Mouse (Mus musculus) megakaryocyte progenitor cell, adult 5-6 weeks (primary cell): ENCODE results near the gene Hspg2. TPM values are rescaled to one million over a fixed set of nuclear protein-coding genes. Genes with fewer than 3 reads are reported as not detected.
"Not testable (repeated sequence)": the region's sequence is repeated elsewhere in the genome, so short reads cannot be mapped to it uniquely, and the experiment has no call there.

Source experiments
- ATAC-seq: replicated peaks from 2 replicates; pipeline ENCODE4 v1.8.0; 2016; ENCODE audit warnings: mild to moderate bottlenecking, moderate TSS enrichment, inconsistent platforms; ENCODE audit not compliant: poor library complexity
- total RNA-seq, 2 experiments: library from RNA; stranded (forward) in 1 of 2; stranded (reverse) in 1 of 2; fragments of 157-497, 149-512 nt in 1 of 2; fragments of 200-1000 nt in 1 of 2; gene quantifications; 2 replicates each; pipeline versions ENCODE4 v1.2.3 to v1.2.4; 2015 to 2017

Gene Hspg2
- total RNA-seq, 2 experiments from 2014 or later = not detected

DNA sequence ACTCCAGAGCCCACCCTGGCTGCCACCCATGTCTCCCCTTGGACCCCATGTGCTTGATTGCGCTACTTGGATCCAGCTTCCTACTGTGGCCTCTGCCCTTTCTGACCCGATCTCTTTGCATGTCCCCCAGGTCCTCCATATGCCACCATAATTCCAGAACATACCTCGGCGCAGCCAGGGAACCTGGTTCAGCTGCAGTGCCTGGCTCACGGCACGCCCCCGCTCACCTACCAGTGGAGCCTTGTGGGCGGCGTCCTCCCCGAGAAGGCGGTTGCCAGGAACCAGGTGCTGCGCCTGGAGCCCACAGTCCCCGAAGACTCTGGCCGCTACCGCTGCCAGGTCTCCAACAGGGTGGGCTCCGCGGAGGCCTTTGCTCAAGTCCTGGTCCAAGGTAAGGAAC lies 84.9 kb downstream of the Hspg2 start:
- no peak for ATAC-seq

DNA sequence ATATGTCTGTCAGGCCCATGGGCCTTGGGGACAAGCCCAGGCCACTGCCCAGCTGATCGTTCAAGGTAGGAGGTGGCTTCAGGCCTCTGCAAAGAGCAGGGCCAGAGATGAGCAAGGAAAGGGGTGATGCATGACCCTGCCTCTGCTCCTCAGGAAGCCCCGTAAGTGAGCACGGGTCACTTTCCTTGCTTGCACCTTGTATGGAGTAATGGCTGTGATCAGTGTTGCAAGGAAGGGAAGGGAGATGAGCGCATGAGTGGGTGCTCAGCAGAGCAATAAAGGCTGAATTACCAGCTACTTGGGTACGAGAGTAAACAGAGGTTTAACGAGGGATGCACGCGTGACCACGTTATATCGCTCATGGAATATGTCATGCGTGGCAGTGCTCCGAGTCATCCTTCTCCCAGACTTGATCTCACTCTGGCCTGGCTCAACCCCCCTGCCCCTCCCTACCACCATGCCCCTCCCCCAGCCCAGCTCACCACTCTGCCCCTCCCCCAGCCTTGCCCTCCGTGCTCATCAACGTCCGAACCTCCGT lies 88.2 kb downstream of the Hspg2 start:
- ATAC-seq = no peak

DNA sequence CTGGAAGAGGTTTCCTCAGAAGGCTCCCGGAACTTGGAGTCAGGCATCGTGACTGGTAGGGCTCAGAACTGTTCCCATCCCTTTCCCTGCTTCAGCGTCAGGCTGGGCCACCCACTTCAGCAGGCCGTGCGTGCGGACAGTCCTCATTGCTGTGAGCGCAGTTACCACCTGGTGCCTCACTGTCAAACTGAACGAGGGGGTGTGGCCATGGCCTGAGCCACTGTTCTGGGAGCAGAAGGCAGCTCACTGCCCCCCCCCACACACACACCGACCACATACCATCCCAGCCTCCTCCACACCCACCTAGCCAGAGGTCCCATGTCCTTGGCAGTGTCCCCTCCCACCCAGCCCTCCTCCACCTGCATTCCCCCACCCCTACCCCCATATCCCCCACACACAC lies 101.3 kb downstream of the Hspg2 start:
- ATAC-seq = no peak

- ATAC-seq = no peak
Measured at GRCm38 (mm10) chr4:137574469-137574868, 105.9 kb downstream of the Hspg2 start, which contains the start of gene Ldlrad2. Gene Ldlrad2 (minus strand): TSS chr4:137574569.

DNA sequence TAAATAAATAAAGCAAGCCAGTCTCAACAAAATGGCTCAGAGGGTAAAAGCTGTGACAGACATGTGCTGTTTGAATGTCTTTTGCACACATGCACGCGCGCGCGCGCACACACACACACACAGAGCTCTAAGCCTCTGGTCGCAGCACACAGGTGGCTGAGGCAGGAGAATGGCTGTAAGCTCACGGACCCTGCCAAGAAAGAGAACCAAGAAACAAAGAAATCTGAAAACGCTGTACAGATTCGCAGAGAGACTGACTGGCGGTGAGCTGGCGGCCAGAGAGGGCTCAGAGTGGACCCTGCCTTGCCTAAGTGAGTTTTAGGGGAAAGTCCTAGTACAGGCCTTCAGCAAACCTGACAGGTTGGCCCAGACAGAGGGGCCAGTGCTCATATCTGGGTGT lies 108.9 kb downstream of the Hspg2 start:
- no peak for ATAC-seq

DNA sequence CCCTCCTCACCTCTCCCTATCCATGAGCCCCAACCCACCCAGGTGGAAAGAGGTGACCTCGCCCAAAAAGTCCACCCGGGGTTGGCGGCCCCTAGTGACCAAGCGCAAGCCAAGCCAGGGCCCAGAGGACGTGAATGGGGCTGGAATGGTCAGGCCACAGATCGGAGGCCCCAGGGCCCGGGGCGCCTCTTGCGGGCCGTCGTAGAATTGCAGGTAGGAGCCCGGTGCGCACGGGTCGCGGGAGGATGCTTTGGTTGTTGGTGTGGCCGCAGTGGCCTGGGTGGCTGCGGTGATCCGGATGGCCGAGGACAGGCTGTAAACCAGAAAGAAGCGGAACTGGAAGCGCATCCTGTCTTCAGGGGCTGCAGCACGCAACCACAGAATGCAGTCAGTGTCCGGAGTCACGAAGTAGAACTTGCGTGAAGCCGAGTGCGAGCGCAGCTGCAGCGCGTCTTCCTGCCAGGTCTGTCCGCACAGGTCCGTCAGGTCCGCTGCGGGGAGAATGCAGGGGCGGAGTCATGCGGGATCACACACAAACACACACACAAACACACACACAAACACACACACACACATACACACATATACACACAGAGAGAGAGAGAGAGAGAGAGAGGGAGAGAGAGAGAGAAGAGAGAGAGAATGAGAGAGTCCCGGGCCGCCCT lies 109.7 kb downstream of the Hspg2 start:
- peak; percentile 87 for ATAC-seq

DNA sequence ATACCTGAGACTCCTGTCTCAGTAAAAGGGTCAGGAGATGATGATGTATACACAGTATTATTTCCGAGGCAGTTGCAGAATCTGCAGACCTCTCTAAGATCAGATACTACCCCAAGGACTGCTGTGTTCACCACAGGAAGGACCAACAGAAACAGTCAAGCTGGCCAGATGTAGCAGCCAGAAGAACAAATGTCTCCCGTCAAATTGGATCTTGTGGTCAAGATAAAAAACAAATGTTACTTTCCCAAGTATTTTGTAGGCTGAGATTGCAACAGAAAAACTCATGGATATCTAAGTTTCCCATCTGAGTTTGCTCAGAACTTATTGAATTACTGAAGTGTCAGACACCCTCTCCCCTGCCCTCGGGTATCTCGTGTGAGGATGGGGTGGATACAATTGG lies 111.2 kb downstream of the Hspg2 start:
- ATAC-seq = no peak

DNA sequence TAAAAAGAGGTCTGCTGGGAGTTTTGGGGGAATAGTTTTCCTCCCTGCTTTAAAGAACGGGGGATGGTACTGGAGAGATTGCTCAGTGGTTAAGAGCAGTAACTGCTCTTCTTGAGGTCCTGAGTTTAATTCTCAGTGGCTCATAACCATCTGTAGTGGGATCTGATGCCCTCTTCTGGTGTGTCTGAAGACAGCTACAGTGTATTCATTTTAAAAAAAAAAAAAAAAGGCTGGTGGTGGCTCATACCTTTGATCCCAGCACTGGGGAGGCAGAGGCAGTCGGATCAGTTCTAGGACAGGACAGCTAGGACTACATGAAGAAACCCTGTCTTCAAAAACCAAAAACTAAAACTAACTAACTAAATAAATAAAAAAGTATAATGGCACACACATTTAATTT lies 111.7 kb downstream of the Hspg2 start:
- no peak for ATAC-seq

- ATAC-seq = peak; percentile 73
Measured at GRCm38 (mm10) chr4:137581815-137582214, 113.2 kb downstream of the Hspg2 start.

GRCm38 (mm10) chr4:137589095-137589494 lies 120.5 kb downstream of the Hspg2 start:
- ATAC-seq = not testable (repeated sequence)

- no peak for ATAC-seq
Measured at GRCm38 (mm10) chr4:137589586-137589985, 121.0 kb downstream of the Hspg2 start.

- no peak for ATAC-seq
Measured at GRCm38 (mm10) chr4:137590961-137591360, 122.4 kb downstream of the Hspg2 start.

DNA sequence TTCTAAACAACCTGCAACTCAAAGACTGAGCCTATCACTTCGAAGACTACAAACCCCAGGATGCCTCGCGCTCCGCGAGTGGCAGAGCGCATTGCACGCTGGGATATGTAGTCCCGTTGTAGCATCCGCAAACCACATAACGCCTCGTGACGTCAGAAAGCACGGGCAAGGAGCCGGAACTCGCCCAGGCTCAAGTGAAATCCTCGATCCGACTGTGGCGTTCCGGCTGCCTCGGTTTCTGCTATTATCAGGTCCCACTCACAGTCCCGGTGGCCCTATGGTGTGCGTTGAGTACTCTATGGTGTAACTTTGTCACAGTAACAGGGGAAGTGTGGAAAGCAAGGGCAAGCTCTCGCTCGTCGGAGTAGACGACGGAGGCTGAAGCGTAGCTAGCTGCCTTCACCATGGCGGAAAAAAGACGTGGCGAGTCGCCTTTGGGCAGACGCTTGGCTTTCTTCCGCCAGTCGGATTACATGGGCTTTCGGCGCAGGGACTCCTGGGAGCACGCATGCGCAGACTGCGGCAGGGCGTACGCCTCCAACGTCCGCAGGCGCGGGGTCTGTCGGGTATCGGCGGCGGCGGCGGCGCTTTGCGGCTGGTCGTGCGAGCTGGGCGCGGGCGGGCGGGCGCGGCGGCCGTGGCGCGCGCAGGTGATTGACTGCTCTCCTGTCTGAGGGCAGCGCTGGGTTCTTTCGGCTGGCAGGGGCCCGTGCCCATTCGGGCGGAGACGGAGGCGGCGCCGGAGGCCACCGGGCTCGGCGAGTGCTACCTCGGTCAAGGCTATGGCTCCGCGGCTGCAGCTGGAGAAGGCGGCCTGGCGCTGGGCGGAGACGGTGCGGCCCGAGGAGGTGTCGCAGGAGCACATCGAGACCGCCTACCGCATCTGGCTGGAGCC lies 125.3 kb downstream of the Hspg2 start, which contains the start of gene Usp48:
Gene Usp48, plus strand, starts transcription at position 155 of the 895 bp plus-strand sequence.
- peak; percentile 90 for ATAC-seq

DNA sequence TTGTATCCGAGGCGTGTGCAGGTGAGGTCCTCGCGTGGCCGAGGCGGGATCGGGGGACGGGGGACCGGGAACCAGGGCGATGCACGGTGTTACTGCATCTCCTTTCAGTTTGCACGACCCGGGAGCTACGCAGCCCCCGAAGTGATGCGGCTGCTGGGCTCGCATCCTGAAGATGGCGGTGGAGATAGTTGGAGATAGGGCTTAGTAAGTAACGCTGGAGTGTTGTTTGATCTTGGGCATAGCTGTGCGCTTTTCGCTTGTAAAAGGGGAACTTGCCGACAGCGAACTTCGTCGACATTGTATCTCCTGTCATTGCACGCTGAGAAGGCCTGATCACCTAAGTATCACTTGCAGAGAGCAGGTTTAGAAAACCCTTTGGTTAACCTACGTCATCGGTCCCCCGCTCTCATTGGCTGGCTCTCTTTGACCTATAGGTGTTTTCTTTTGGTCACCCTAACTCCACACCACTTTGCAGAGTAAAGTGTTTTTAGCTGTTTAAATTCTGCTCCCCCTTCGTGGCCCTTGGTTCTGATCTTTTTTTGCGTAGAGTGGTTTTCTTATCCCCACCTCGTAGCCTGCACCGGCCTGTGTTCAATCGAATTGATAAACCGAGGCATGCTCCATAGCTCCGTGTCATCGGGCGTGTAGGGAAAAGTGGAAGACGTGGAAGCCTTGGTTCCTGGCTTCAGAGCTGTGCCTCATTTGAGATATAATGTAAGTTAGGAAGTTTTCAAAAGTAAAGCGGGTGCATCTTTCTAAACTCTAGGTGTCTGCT lies 126.1 kb downstream of the Hspg2 start:
- ATAC-seq = peak; percentile 32

- no peak for ATAC-seq
Measured at GRCm38 (mm10) chr4:137597098-137597630, 128.6 kb downstream of the Hspg2 start.

DNA sequence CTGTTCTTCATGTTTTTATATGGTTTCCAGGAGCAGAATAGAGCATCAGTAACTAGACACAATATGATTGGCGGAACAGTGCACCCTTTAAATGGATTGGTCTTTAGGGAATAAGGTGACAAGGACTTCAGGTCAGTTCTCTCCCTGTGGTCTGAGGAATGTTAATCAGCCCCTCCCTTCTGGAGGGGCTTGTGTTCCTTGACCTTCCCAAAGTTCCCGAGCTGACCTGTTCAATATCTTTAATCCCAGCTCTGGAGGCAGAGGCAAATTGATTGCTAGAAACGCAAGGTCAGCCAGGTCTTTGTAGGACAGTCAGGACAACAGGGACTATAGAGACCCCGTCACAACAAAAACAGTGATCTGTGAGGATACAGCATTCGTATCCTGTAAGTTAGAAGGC lies 130.0 kb downstream of the Hspg2 start:
- no peak for ATAC-seq

GRCm38 (mm10) chr4:137603449-137604171 lies 135.0 kb downstream of the Hspg2 start:
- peak; percentile 78 for ATAC-seq

DNA sequence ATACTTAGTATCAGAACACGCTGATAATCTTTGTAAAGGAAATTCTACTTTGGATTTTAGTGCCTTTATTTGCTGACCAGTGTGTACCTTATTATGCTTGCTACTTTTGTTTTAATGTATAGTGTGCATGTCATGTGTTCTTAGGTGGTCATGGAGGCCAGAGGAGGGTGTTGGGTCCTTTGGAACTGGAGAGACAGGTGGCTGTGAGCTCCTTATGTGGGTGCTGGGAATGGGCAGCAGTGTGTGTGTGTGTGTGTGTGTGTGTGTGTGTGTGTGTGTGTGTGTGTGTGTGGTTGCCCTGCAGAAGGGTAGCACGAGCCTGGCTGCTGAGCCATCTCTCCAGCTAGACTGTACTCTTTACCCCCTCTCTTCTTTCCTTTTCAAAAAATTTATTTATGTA lies 138.5 kb downstream of the Hspg2 start:
- no peak for ATAC-seq

GRCm38 (mm10) chr4:137609281-137609680 lies 140.7 kb downstream of the Hspg2 start:
- ATAC-seq = no peak

DNA sequence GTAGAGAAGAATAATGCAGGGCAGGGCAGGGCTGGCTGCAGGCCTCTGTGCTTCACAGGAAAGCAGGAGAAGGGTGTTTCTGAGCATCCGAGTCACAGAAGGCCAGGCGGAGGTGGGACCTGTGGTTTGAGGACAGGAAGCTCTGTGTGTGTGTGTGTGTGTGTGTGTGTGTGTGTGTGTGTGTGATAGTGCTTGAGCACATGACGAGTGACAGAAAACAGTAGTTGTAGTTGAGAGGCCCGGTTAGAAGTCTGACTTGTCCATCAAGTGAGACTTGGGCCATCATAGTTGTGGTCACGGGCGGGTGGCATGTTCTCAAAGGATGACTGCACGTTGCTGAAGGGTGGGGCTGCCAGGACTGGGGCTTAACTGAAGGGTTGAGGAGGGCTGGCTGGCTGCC lies 141.1 kb downstream of the Hspg2 start:
- peak; percentile 89 for ATAC-seq
